Mouse (Mus musculus): Measurements from ENCODE around the gene Polr3a. TPM values are rescaled to one million over a fixed set of nuclear protein-coding genes. Genes with fewer than 3 reads are reported as not detected.
"Not testable (repeated sequence)": the region's sequence is repeated elsewhere in the genome, so short reads cannot be mapped to it uniquely, and the experiment has no call there.

The Polr3a gene
- polyA plus RNA-seq, 2 experiments, result 4.3 to 5.4 TPM

GRCm38 (mm10) chr14:24493256-24493655, 6.4 kb upstream of the Polr3a start:
- peaks cover 11 to 16% of the 10 kb centered on the region in 2 experiments for H3K4me1 ChIP-seq (replicated peaks; ENCODE audit: control insufficient read depth in 2 of 2, insufficient read depth in 2 of 2, low read length in 1 of 2)
- H3K4me2 ChIP-seq (ENCODE audit: low read depth), result peak overlapping the region; percentile 89
- H3K27me3 ChIP-seq (ENCODE audit: control insufficient read depth, insufficient read depth, low read length), result no peaks in the 10 kb centered on the region
- no peaks in the 10 kb centered on the region for H3K9me3 ChIP-seq (ENCODE audit: control insufficient read depth, low read length)
- no peak for TF ChIP-seq EP300 (IDR thresholded peaks at IDR 0.05; ENCODE audit: low read depth)
- TF ChIP-seq CTCF (IDR thresholded peaks at IDR 0.05; ENCODE audit: low read depth), result no peak
- DNase-seq (ENCODE audit: low read depth in 3 of 3, low spot score in 3 of 3) (no peak), ATAC-seq (ENCODE audit: insufficient read depth) (no peak)
- peak overlapping the region; percentile 58 to 80 for H3K4me3 ChIP-seq (ENCODE audit: insufficient read depth in 1 of 2, low read depth in 2 of 2, low read length in 2 of 2)
- no peak overlapping the region for H3K27ac ChIP-seq
- 74% methylated on average over 9 of the region's 9 CpGs for WGBS (ENCODE audit: insufficient replicate concordance)
- H3K9ac ChIP-seq (replicated peaks), result peak overlapping the region; percentile 53
- H3K36me3 ChIP-seq (replicated peaks; ENCODE audit: control insufficient read depth, insufficient read depth, low read depth), result peaks cover 66% of the 10 kb centered on the region

GRCm38 (mm10) chr14:24491266-24491981, 4.6 kb upstream of the Polr3a start:
- no peaks in the 10 kb centered on the region for H3K27me3 ChIP-seq (ENCODE audit: control insufficient read depth, insufficient read depth, low read length)
- H3K4me3 ChIP-seq (ENCODE audit: insufficient read depth in 1 of 2, low read depth in 2 of 2, low read length in 2 of 2), result peak overlapping the region; percentile 80 to 82
- peak; percentile 9; the same call in 1 of the 2 replicates for ATAC-seq (ENCODE audit: insufficient read depth)
- WGBS (ENCODE audit: insufficient replicate concordance), result 1% methylated on average over 11 of the region's 11 CpGs
- H3K9ac ChIP-seq (replicated peaks), result peak overlapping the region; percentile 93
- peak overlapping the region; percentile 89 for H3K4me2 ChIP-seq (ENCODE audit: low read depth)
- no peak for TF ChIP-seq CTCF (IDR thresholded peaks at IDR 0.05; ENCODE audit: low read depth)
- no peak for TF ChIP-seq EP300 (IDR thresholded peaks at IDR 0.05; ENCODE audit: low read depth)
- H3K27ac ChIP-seq, result peak overlapping the region; percentile 59
- no peak for DNase-seq (ENCODE audit: low read depth in 3 of 3, low spot score in 3 of 3)
- peaks cover 49% of the 10 kb centered on the region for H3K36me3 ChIP-seq (replicated peaks; ENCODE audit: control insufficient read depth, insufficient read depth, low read depth)
- H3K4me1 ChIP-seq (replicated peaks; ENCODE audit: control insufficient read depth in 2 of 2, insufficient read depth in 2 of 2, low read length in 1 of 2), result peaks cover 11 to 16% of the 10 kb centered on the region in 2 experiments
- H3K9me3 ChIP-seq (ENCODE audit: control insufficient read depth, low read length), result no peaks in the 10 kb centered on the region

GRCm38 (mm10) chr14:24490468-24491265, 3.8 kb upstream of the Polr3a start:
- Histone ChIP-seq H3K36me3 (replicated peaks; ENCODE audit: control insufficient read depth, insufficient read depth, low read depth) (peaks cover 41% of the 10 kb centered on the region), H3K9ac (replicated peaks) (peak overlapping the region; percentile 93), H3K4me3 (ENCODE audit: insufficient read depth in 1 of 2, low read depth in 2 of 2, low read length in 2 of 2) (peak overlapping the region; percentile 80 to 82), H3K4me1 (replicated peaks; ENCODE audit: control insufficient read depth in 2 of 2, insufficient read depth in 2 of 2, low read length in 1 of 2) (peaks cover 14 to 21% of the 10 kb centered on the region in 2 experiments), H3K27ac (peak overlapping the region; percentile 59), H3K27me3 (ENCODE audit: control insufficient read depth, insufficient read depth, low read length) (no peaks in the 10 kb centered on the region), H3K9me3 (ENCODE audit: control insufficient read depth, low read length) (no peaks in the 10 kb centered on the region), H3K4me2 (ENCODE audit: low read depth) (peak overlapping the region; percentile 89)
- DNase-seq (ENCODE audit: low read depth in 3 of 3, low spot score in 3 of 3) (peak; percentile 87 to 90 (median 88)), ATAC-seq (ENCODE audit: insufficient read depth) (peak; percentile 91)
- TF ChIP-seq CTCF (IDR thresholded peaks at IDR 0.05; ENCODE audit: low read depth) (no peak), EP300 (IDR thresholded peaks at IDR 0.05; ENCODE audit: low read depth) (peak; percentile 34; the same call in 1 of the 2 replicates)
- under 1% methylated on average over 64 of the region's 64 CpGs for WGBS (ENCODE audit: insufficient replicate concordance)

GRCm38 (mm10) chr14:24489772-24490171, 2.9 kb upstream of the Polr3a start:
- 81% methylated on average over 7 of the region's 7 CpGs for WGBS (ENCODE audit: insufficient replicate concordance)
- H3K4me3 ChIP-seq (ENCODE audit: insufficient read depth in 1 of 2, low read depth in 2 of 2, low read length in 2 of 2); H3K9me3 ChIP-seq (ENCODE audit: control insufficient read depth, low read length); H3K4me2 ChIP-seq (ENCODE audit: low read depth); H3K27me3 ChIP-seq (ENCODE audit: control insufficient read depth, insufficient read depth, low read length); DNase-seq (ENCODE audit: low read depth in 3 of 3, low spot score in 3 of 3); H3K27ac ChIP-seq; H3K9ac ChIP-seq (replicated peaks); ATAC-seq (ENCODE audit: insufficient read depth): not testable (repeated sequence)
- Histone ChIP-seq H3K36me3 (replicated peaks; ENCODE audit: control insufficient read depth, insufficient read depth, low read depth) (peaks cover 32% of the 10 kb centered on the region), H3K4me1 (replicated peaks; ENCODE audit: control insufficient read depth in 2 of 2, insufficient read depth in 2 of 2, low read length in 1 of 2) (peaks cover 18 to 25% of the 10 kb centered on the region in 2 experiments)

GRCm38 (mm10) chr14:24486241-24486767, 554 bp downstream of the Polr3a start:
- peak; percentile 3; the same call in 1 of the 2 replicates for ATAC-seq (ENCODE audit: insufficient read depth)

More at GRCm38 (mm10) chr14:24486241-24486767, 554 bp downstream of the Polr3a start:
- TF ChIP-seq EP300 (IDR thresholded peaks at IDR 0.05; ENCODE audit: low read depth) (no peak), CTCF (IDR thresholded peaks at IDR 0.05; ENCODE audit: low read depth) (no peak)
- Histone ChIP-seq H3K9me3 (ENCODE audit: control insufficient read depth, low read length) (no peaks in the 10 kb centered on the region), H3K9ac (replicated peaks) (peak overlapping the region; percentile 77), H3K27me3 (ENCODE audit: control insufficient read depth, insufficient read depth, low read length) (no peaks in the 10 kb centered on the region), H3K4me3 (ENCODE audit: insufficient read depth in 1 of 2, low read depth in 2 of 2, low read length in 2 of 2) (peak overlapping the region; percentile 71 to 90), H3K4me2 (ENCODE audit: low read depth) (peak overlapping the region; percentile 80), H3K27ac (no peak overlapping the region), H3K36me3 (replicated peaks; ENCODE audit: control insufficient read depth, insufficient read depth, low read depth) (peaks cover 22% of the 10 kb centered on the region), H3K4me1 (replicated peaks; ENCODE audit: control insufficient read depth in 2 of 2, insufficient read depth in 2 of 2, low read length in 1 of 2) (peaks cover 7 to 12% of the 10 kb centered on the region in 2 experiments; a peak in 3 of 4 replicates)
- WGBS (ENCODE audit: insufficient replicate concordance), result 6% methylated on average over 13 of the region's 13 CpGs
- DNase-seq (ENCODE audit: low read depth in 3 of 3, low spot score in 3 of 3), result no peak
